Mouse (Mus musculus): ENCODE measurements around the gene Phgdh. TPM values are rescaled to one million over a fixed set of nuclear protein-coding genes. Genes with fewer than 3 reads are reported as not detected.
A peak's percentile ranks its signal among the peaks of the same experiment; 100 is the strongest.

Gene Phgdh
- polyA plus RNA-seq, 1 experiment from 2014 or later = 290 TPM

DNA sequence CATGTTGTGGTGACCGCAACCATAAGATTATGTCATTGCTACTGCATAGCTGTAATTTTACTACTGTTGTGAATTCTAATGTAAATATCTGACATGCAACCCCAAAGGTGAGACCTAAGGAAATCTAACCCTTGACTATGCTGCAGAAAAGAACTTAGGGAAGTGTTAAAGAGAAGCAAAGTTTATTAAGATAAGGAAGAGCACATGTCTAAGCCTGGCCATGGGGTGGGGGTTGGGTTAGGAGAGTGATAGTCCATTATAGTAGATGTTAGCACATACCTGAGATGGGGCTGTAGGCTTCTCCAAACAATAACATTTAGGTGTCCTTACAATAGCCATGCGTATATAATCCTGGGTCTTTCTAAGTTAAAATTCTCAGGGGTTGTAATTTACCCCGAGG, 3.4 kb upstream of the Phgdh start:
- 86% methylated on average over 3 of the region's 3 CpGs for WGBS
- peaks cover 5% of the 10 kb centered on the region for H3K4me1 ChIP-seq (replicated peaks)
- H3K36me3 ChIP-seq = no peaks in the 10 kb centered on the region
- H3K9ac ChIP-seq (replicated peaks) = no peak overlapping the region
- no peaks in the 10 kb centered on the region for H3K9me3 ChIP-seq
- no peak for ATAC-seq (ENCODE audit: insufficient number of reproducible peaks, insufficient read depth, low FRiP score, low TSS enrichment, low read depth)
- no peak overlapping the region for H3K27ac ChIP-seq
- H3K27me3 ChIP-seq = no peaks in the 10 kb centered on the region
- H3K4me2 ChIP-seq = no peak overlapping the region
- H3K4me3 ChIP-seq (replicated peaks) = no peak overlapping the region

DNA sequence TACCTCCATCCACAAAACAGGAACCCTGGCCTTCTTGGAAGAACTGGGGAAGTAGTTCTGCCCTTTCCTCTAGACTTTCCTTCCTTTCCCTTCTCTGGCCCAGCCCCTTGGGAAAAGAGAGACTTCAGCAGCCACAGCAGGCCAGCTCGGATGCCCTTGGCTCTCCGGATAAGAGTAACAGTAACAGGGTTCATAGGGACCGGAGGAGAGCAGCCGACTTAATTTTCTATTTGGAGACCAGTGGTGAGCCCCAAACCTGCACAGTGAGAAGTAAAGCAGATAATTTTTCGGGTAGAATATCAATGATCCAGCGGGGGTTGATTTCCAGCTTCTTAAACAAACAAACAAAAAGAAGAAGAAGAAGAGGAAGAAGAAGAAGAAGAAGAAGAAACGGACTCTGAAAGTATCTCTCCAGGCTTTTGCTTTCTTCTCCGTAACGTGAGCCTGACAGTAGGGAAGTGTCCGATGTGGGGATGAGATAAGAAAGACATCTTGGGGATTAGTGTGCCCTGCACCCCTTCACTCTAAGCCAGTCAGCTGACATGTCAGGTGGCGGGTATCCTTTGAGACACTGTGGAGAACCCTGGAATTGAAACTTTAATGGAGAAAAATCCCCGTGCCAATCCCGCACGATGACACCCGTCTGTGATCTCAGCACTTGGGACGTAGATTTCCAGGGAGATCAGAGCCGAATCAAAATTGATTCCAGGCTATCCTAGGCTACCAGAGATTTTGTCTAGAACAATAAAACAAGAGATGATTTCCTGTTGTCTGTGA, 1.2 kb upstream of the Phgdh start:
- ATAC-seq (ENCODE audit: insufficient number of reproducible peaks, insufficient read depth, low FRiP score, low TSS enrichment, low read depth) = no peak
- WGBS = 85% methylated on average over 17 of the region's 17 CpGs
- Histone ChIP-seq H3K4me2 (no peak overlapping the region), H3K27me3 (no peaks in the 10 kb centered on the region), H3K36me3 (no peaks in the 10 kb centered on the region), H3K9me3 (no peaks in the 10 kb centered on the region), H3K27ac (no peak overlapping the region), H3K4me3 (replicated peaks) (no peak overlapping the region), H3K4me1 (replicated peaks) (peaks cover 27% of the 10 kb centered on the region), H3K9ac (replicated peaks) (no peak overlapping the region)

DNA sequence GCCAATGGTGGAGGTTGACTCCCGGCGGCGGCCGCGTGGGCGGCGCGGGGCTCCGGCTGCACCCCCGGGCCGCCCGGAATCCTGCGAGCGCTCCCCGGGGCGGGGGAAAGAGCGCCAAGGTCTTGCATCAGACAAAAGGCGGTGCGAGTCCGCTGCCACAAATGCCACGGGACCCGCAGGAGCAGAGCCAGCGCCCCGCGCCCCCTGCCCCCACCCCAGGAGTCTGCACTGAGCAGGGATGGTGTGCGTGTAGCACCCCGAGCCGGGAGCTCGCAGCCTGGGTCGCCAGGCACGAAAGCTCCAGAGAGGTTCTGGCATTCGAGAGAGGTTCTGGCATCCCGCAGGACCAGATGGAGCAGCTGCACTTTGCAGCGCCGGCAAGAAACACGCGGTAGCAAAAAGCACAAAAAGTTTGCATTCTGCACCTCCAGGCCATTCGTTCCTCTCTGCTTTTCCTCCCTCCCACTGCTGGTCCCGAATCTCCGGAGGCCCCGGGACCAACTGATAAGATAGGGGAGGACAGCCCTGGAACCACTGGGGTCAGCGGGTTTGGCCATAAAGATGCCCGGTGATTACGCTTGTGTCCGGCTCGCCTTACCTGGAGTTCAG, 589 bp downstream of the Phgdh start:
- Histone ChIP-seq H3K9ac (replicated peaks) (peak overlapping the region; percentile 83), H3K4me1 (replicated peaks) (peaks cover 39% of the 10 kb centered on the region), H3K4me3 (replicated peaks) (peak overlapping the region; percentile 82), H3K27me3 (no peaks in the 10 kb centered on the region), H3K4me2 (peak overlapping the region; percentile 82), H3K36me3 (peaks cover 11% of the 10 kb centered on the region), H3K9me3 (no peaks in the 10 kb centered on the region), H3K27ac (peak overlapping the region; percentile 93)
- ATAC-seq (ENCODE audit: insufficient number of reproducible peaks, insufficient read depth, low FRiP score, low TSS enrichment, low read depth) = peak; percentile 67
- WGBS = under 1% methylated on average over 46 of the region's 46 CpGs

DNA sequence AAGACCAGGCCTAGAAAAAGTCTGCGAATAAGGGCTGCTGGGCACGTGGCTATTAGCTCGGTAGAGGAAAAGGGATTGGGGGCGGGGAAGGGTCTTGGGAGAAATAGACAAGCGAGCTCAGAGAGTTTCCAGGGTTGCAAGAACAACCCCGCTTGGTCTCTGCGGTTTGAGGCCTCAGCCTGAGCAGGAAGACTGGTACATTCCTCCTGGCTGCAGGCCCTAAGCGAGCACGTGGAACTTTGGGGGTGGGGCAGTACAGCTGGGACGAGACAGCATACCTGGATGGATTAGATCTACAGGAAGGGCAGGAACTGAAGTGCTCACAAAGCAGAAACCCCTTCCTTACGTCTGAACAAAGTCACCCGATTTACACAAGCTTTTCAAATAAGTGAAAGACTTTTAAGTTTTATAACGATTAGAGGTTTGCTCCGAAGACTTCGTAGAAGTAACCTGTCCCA, 1.2 kb downstream of the Phgdh start:
- H3K4me2 ChIP-seq = peak overlapping the region; percentile 82
- H3K4me3 ChIP-seq (replicated peaks) = peak overlapping the region; percentile 82
- ATAC-seq (ENCODE audit: insufficient number of reproducible peaks, insufficient read depth, low FRiP score, low TSS enrichment, low read depth) = no peak; the same call in 1 of the 2 replicates
- H3K36me3 ChIP-seq = peaks cover 16% of the 10 kb centered on the region
- WGBS = 3% methylated on average over 15 of the region's 15 CpGs
- H3K27me3 ChIP-seq = no peaks in the 10 kb centered on the region
- no peaks in the 10 kb centered on the region for H3K9me3 ChIP-seq
- peaks cover 39% of the 10 kb centered on the region for H3K4me1 ChIP-seq (replicated peaks)
- peak overlapping the region; percentile 83 for H3K9ac ChIP-seq (replicated peaks)
- peak overlapping the region; percentile 93 for H3K27ac ChIP-seq

DNA sequence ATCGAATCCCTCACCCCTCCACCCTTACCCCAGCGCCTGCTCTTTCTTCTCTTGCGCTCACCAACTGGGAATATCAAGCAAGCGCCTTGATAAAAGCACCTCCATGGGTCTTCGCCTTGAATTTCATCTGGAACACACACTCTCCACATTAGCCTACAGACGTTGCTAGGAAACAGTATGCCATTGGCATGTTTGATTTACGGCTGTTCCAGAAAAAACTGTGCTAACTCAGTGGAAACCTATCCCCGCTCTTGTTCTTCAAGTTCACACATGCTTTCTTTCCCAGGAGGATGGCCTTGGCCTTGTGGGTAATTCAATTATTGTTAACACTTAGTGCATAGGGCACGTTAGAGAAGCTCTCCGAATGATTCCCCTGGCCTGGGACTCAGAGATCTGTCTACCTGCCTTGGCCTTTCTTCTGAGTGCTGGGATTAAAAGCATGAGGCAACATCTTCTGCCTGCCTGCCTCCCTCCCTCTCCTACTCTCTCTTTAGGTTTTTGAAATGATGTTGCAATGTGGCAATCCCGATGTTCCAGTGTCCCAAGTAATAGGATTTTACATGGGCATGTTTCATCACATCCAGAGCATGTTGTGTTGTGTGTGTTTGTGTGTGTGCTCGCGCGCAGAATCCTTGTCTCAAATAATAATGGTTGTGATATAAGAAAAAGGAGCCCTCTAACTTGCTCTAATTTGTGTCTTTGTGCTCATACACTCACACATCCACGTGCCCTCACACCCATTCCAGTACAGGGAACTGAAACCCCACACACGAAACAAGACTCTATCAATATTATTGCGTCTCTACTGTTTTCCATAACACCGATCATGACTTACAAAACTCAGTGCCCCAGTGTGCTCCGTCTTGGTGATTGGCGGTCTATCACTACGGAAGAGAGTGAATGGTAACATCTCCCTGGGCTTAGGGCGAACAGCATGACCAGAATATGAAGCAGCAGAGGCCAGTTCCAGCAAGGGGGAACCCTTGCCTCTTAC, 2.8 kb downstream of the Phgdh start:
- 77% methylated on average over 22 of the region's 22 CpGs for WGBS
- no peaks in the 10 kb centered on the region for H3K9me3 ChIP-seq
- H3K4me2 ChIP-seq = peak overlapping the region; percentile 82
- no peak for ATAC-seq (ENCODE audit: insufficient number of reproducible peaks, insufficient read depth, low FRiP score, low TSS enrichment, low read depth)
- peaks cover 39% of the 10 kb centered on the region for H3K4me1 ChIP-seq (replicated peaks)
- peaks cover 31% of the 10 kb centered on the region for H3K36me3 ChIP-seq
- H3K27me3 ChIP-seq = no peaks in the 10 kb centered on the region
- no peak overlapping the region for H3K9ac ChIP-seq (replicated peaks)
- H3K4me3 ChIP-seq (replicated peaks) = no peak overlapping the region
- H3K27ac ChIP-seq = no peak overlapping the region

DNA sequence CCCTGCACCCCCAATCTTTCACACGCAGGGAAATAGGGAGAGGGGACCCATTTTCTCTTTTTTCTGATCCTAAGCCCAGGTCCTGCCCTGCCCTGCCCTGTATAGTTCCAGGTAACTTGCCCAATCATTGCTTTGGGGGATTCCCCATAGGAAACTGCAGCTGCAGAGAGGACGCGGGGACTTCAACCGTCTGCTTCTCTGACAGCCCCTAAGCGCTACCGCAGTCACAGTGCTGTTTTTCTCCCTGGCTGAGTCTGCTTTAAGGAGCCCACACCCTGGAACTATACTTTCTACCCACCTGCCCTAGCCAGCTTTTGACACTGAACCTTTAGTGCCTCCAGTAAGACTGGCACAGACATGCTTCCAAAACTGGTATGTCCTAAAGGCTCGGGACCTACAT, 3.9 kb downstream of the Phgdh start:
- ATAC-seq (ENCODE audit: insufficient number of reproducible peaks, insufficient read depth, low FRiP score, low TSS enrichment, low read depth) = no peak
- Histone ChIP-seq H3K36me3 (peaks cover 41% of the 10 kb centered on the region), H3K27me3 (no peaks in the 10 kb centered on the region), H3K9me3 (no peaks in the 10 kb centered on the region), H3K4me1 (replicated peaks) (peaks cover 39% of the 10 kb centered on the region), H3K4me3 (replicated peaks) (no peak overlapping the region), H3K27ac (no peak overlapping the region), H3K4me2 (no peak overlapping the region), H3K9ac (replicated peaks) (no peak overlapping the region)
- WGBS = 73% methylated on average over 7 of the region's 7 CpGs

DNA sequence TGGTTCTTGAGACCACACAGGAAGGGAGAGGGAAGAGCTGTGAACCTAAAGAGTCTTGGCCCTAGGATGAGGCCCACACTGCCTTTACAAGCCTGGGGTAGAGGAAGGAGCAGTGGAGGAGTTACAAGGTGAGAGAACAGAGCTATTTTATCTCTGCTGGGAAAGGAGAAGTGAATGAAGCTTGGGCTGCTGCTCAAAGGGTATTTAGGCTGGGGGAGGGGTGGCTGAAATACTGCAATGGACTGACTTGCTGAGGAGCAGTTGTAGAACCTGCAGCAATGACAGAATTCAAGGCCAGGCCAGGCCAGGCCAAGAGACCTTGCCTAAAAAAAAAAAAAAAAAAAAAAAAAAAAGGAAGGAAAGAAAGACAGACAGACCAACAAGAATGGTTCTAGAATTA, 4.5 kb downstream of the Phgdh start:
- Histone ChIP-seq H3K9ac (replicated peaks) (no peak overlapping the region), H3K4me3 (replicated peaks) (no peak overlapping the region), H3K27me3 (no peaks in the 10 kb centered on the region), H3K4me1 (replicated peaks) (peaks cover 39% of the 10 kb centered on the region), H3K27ac (no peak overlapping the region), H3K36me3 (peaks cover 47% of the 10 kb centered on the region), H3K9me3 (no peaks in the 10 kb centered on the region), H3K4me2 (no peak overlapping the region)
- no peak for ATAC-seq (ENCODE audit: insufficient number of reproducible peaks, insufficient read depth, low FRiP score, low TSS enrichment, low read depth)

DNA sequence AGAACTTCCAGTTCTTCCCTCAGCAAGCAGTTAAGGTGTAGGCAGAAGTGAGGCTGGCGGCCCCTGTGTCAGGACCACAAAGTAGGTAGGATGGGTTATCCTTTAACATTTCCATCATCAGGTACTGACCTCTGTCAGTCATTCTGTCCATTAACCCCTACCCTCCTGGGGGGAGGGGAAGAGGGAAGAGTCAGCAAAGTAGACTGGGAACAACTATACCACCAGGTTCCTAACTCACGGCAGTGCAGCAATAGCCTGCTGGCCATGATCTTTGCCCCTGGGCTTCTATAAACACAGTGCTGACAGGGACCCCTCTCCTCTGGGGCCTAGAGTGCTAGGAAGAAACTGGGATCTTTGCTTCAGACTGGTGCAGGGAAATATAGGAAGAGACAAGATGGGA, 5.8 kb downstream of the Phgdh start:
- no peak overlapping the region for H3K27ac ChIP-seq

DNA sequence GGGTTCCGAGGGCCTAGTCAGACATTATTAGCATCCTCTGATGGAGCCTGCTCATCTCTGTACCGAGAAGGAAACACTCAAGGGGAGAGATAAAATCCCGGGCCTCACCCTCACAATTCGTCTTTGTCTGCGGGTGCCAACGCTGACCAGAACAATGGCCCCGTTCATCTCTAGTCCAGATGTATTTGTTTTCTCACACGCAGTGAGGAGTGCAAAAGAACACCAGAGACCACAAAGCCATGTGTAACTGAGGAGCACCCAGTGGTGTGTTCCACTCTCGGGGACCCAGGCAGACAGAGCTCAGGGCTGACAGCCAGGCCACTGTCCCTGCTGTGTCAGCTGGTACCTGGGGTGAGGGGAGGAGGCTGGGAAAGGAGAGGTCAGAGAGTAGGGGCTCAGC, 15.6 kb downstream of the Phgdh start:
- Histone ChIP-seq H3K27ac (no peak overlapping the region), H3K36me3 (peaks cover 94% of the 10 kb centered on the region)
- 85% methylated on average over 9 of the region's 9 CpGs for WGBS

More for the DNA sequence above, 5.8 kb downstream of the Phgdh start:
- peaks cover 39% of the 10 kb centered on the region for H3K4me1 ChIP-seq (replicated peaks)
- no peaks in the 10 kb centered on the region for H3K27me3 ChIP-seq
- H3K9me3 ChIP-seq = no peaks in the 10 kb centered on the region
- H3K4me3 ChIP-seq (replicated peaks) = no peak overlapping the region
- no peak overlapping the region for H3K9ac ChIP-seq (replicated peaks)
- no peak for ATAC-seq (ENCODE audit: insufficient number of reproducible peaks, insufficient read depth, low FRiP score, low TSS enrichment, low read depth)
- H3K4me2 ChIP-seq = no peak overlapping the region
- peaks cover 59% of the 10 kb centered on the region for H3K36me3 ChIP-seq
- WGBS = 76% methylated on average over 2 of the region's 2 CpGs

DNA sequence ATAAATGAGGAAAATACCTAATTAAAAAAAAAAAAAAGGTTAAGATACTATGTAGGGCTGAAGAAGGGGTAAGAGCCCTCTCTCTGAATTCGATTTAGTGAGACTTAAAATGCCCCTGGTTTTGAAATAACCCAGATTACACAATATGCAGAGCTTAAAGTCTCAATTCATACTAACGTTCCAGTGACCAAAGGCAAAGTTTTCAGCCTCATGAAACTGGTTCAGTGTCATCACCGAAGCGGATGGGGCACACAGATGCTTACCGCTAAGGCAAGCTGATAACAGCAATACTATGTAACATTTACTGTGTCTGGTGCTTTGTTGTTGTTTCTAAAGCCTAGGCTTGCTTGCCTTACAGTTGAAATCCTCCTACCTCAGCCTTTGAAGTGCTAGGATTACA, 17.6 kb downstream of the Phgdh start:
- Histone ChIP-seq H3K4me1 (replicated peaks) (peaks cover 13% of the 10 kb centered on the region), H3K27me3 (no peaks in the 10 kb centered on the region), H3K4me3 (replicated peaks) (no peak overlapping the region), H3K4me2 (no peak overlapping the region), H3K9ac (replicated peaks) (no peak overlapping the region), H3K27ac (no peak overlapping the region), H3K9me3 (no peaks in the 10 kb centered on the region), H3K36me3 (peaks cover 89% of the 10 kb centered on the region)
- WGBS = 93% methylated on average over 5 of the region's 5 CpGs
- ATAC-seq (ENCODE audit: insufficient number of reproducible peaks, insufficient read depth, low FRiP score, low TSS enrichment, low read depth) = no peak

More for the DNA sequence above, 15.6 kb downstream of the Phgdh start:
- H3K4me2 ChIP-seq = no peak overlapping the region
- no peaks in the 10 kb centered on the region for H3K27me3 ChIP-seq
- ATAC-seq (ENCODE audit: insufficient number of reproducible peaks, insufficient read depth, low FRiP score, low TSS enrichment, low read depth) = no peak
- H3K9me3 ChIP-seq = no peaks in the 10 kb centered on the region
- no peak overlapping the region for H3K4me3 ChIP-seq (replicated peaks)
- peaks cover 4% of the 10 kb centered on the region for H3K4me1 ChIP-seq (replicated peaks)
- no peak overlapping the region for H3K9ac ChIP-seq (replicated peaks)

DNA sequence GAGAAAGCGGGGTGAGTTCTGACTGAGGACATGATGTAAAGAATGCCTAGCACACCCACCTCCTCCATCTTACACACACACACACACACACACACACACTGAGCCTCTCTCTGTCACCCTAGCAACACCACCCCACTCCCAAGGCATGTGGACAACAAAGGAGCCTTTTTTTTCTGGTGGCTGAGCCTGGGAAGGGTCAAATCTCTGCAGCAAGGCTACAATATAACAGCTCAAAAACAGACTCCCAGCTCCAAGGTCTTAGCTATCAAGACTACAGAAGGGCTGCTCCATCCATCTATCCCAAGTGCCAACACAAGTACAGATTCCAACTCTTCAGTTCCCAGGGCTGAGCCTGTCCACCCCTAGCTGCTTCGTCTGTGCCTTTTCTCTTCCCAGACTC, 20.6 kb downstream of the Phgdh start:
- WGBS = 81% methylated on average over 2 of the region's 2 CpGs
- Histone ChIP-seq H3K9me3 (no peaks in the 10 kb centered on the region), H3K4me2 (no peak overlapping the region), H3K4me3 (replicated peaks) (no peak overlapping the region), H3K27me3 (no peaks in the 10 kb centered on the region), H3K9ac (replicated peaks) (no peak overlapping the region), H3K4me1 (replicated peaks) (peaks cover 18% of the 10 kb centered on the region), H3K27ac (peak overlapping the region; percentile 50; the same call in 1 of the 2 replicates), H3K36me3 (peaks cover 85% of the 10 kb centered on the region)
- peak; percentile 63 for ATAC-seq (ENCODE audit: insufficient number of reproducible peaks, insufficient read depth, low FRiP score, low TSS enrichment, low read depth)

Data from limb, embryonic 12.5 days (tissue).